Mouse (Mus musculus): ENCODE measurements around the gene Fam107b.

Fam107b gene

DNA sequence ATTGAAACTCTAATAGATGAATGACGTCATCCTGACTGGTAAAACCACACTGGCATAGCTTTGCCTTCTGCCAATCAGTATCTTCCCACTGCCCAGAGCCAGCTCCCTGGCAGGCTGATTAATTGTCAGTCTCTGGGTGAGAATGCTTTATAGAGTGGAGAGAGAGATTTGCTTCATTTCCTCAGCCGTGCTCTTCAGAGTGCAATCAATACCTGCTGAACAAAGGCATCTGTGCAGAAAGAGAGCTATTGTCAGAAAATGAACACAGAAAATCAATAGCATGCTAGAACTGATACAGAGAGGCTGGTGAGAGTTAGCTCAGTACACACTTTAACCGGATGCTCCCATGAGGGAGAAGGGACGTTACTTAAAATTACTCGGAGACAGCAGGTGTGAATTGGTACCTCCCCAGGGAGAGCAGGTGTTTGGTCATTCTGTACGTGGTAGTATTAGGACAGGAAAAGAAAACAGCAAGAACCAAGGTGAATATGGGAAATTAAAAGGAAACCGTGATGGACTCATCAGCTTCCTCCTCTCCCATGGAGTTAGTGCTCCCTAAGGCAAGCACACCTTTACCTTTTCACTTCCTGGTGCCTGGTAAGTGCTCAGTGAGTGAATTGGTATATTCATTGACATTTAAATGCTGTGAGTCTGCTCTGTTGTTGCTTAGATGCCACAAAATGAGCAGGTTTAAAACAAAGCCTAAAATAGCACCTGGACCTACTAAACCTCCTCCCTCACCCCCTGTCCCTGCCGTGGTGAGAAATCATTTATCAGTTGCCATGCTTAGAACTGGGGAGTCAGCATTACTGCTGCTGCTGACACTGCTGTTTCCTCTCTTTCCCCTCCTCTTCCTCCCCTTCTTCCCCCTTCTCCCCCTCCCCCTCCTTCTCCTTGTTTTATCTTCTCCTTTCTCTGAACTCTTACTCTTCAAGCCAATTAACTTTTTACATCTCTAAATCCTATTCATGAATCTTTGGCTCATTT is 38.9 kb downstream of the Fam107b start:
- DNase-seq = no peak

DNA sequence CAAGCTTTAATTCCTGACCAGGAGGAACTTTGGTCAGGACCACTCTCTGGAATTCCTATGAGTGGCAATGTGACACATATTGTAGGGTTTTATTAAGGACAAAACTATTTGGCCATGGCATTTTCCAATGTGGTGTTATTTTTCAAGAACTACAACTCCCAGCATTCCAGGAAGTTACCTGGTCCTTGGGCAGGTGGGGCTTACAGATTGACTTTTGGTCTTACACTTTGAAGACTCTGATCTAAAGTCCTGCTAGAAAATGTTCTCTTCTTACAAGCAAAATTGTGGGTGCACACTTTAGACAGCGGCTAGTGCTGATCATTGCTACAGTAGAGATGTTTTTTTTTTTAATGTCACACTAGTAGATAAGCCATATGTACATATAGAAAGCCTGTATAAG is 48.2 kb downstream of the Fam107b start:
- no peak for DNase-seq

DNA sequence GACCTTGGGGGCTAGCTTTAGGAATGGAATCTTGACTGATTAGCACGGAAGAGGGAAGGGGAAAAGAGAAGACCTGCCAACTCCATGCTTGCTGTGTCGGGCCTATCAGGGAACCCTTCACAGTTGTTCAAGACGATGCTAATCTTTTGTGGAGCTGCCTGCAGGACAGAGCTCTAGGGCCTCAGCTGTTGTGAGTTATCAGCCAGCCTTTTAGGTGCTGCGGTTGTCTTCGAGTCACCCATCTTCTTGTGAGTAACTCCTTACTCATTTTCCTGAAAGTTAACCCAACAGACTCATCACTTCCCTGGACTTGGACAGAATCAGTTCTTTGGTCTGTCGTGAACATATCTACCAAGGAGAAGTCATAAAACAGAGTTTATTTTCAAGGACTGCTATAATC is 51.3 kb downstream of the Fam107b start:
- DNase-seq = no peak

DNA sequence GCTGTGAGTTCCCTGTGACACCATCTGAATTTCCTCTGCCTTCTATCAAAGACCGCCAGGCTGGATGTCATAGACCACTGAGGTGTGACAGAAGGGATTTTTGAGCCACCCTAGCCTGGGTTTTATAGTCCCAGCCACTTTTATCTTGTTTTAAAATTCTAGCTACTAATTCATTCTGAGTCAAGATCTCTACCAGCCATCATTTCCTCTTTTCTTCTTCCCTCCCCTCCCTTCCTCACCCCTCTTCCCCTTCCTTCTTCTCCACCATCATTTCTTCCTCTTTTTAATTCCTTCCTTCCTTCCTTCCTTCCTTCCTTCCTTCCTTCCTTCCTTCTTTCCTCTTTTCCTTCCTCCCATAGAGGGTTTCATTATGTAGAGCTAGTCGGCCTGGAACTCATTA is 51.9 kb downstream of the Fam107b start:
- DNase-seq = no peak

DNA sequence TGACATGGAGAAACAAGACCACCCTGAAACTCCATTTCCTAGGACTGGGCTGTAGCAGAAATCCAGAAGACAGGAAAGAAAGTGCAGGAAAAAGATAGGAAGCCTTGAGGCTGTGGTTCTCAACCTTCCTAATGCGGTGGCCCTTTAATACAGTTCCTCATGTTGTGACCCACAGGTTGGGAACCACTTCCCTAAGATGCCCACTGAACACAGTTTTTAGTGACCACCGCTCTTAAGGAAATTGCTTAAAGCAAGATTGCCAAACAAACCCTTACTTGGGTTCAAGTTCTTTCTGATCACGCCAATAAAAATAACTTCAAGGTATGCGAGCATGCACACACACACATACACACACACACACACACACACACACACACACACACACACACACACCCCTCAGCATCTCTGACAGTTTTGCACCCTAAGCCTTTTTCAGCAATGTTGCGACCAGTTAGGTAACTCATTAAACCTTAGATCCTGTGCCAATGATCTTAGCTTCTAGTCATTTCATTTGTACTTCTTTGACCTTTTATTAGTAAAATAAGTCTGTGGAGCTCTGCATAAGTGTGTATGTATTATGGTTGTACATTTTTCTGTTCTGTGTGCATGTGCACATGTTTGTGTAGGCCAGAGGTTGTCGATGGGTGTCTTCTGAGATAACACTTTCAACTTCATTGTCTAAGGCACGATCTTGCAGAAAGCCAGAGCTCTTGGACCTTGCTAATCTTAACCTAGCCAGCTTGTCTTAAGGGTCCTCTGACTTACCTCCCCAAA is 53.1 kb downstream of the Fam107b start:
- DNase-seq = no peak

DNA sequence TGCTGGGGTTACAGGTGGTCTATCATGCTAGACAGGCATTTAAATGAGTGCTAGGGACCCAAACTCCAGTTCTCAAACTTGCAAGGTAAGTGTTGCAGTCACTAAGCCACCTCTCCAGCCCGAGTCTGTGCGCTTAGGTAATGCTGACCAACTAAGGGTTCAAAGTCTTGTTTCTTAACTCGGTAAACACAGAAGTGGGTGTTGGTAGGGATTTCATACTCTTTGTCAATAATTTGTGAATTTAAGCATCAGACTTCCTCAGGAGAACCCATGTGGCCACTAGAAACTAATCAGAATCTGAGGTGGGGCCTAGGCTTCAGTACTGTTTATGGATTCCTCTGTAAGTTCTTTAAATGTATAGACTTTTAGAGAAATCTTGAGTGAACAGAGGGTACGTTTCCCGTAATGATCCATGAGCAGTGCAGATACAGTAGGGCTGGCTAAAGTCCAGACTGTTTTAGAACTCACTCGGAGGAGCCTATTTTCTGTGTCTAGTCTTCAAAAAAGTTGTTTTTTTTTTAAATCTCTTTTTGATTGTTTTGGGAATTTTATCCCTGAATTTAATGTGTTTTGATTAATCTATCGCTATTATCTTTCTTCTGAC is 53.8 kb downstream of the Fam107b start:
- DNase-seq = no peak

DNA sequence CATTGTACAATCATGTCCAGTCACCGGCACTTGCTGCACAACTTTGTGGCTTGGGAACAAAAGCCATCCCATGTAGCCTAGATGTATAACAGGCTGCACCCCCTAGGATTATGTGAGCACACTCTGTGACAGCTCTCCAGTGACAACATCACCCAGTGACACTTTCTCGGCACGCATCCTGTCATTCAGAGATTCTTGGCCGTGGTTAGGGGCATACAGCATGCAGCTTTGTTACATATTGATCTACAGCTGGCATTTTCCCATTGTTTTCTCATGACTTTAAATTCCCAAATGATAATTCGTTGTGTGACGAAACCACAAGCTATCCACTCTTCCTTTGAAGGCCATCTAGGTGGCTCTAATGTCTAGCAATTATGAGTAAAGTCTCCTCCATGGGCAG is 58.8 kb downstream of the Fam107b start:
- DNase-seq = no peak

DNA sequence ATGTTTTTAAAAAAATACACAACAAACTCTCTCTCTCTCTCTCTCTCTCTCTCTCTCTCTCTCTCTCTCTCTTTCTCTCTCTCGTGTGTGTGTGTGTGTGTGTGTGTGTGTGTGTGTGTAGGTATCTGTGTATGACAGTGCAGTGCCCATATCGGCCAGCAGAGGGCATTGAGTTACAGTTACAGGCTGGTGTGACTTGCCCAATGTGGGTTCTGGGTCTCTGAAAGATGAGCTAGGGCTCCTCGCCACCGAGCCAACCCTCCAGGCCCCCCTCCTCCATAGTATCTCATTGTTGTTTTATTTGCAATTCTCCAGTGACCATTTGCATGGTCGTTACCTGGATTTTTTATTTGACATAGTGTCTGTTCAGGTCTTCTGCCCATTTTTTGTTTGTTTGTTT is 59.5 kb downstream of the Fam107b start:
- no peak for DNase-seq

DNA sequence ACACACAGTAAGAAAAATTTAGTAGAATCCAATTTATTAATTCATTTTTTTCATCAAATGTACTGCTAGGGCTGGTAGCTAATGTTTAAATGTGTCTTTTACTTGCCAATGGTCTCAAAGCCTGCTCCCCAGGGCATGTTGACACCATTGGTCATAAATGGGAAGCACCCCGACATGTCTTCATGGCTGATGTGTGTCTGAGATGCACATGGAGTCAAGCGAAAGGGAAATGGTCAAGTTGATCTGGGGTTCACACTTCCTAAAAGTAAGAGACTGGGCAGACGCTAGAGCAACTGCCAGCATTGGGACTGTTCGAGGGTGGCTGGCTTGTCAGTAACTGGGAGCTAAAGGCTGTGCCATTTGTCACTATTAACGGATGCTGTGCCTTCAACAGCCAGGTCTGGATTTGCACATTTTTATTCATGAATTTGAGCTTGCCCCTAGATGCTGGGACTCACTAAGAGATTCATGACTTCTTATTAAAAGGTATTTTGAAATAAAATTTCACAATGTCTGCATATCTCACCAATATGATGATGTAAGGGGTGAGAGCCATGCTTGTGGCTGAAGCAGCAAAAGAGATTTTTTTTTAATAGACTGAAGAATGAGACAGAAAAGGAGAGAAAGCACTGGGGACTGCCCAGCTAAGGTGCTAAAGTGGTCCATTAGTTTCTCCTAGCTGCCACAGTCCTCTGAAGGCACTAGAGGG is 60.6 kb downstream of the Fam107b start:
- no peak for DNase-seq

DNA sequence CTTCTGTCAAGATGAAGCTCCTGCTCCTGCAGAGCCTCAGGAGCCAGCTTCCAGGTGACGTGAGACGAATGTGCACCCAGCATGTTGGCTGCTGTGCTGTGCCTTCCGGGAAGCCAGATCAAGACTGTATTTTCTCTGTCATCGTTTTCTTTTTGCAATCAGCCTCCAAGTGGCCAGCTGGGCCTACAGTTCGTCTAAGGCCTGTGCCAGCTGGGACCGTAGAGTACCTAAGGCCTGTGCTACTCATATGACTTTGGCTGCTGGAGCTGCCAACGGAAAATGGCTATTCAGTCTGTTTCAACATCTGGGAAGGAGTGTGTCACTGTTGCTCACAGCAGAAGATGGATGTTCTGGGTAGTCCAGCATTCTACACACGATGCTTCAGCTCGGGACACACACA is 62.8 kb downstream of the Fam107b start:
- DNase-seq = no peak

DNA sequence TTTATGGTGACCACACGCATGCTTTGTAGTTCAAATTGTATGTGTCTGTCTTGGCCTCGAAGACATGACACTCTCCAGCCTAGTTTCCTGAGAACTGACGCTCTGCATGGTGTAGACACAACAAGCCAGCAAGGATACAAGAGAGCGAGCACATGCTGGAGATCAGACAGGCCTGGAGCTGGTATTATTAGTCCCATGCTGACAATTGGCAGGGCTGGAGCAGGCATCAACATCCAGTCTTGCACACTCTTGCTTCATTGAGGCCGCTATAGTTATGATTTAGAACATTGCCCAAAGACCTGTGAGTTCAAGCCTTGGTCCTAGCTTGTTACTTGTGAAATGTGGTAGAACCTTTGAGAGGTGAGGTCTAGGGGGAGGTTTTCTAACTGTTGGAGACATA is 66.5 kb downstream of the Fam107b start:
- no peak for DNase-seq

DNA sequence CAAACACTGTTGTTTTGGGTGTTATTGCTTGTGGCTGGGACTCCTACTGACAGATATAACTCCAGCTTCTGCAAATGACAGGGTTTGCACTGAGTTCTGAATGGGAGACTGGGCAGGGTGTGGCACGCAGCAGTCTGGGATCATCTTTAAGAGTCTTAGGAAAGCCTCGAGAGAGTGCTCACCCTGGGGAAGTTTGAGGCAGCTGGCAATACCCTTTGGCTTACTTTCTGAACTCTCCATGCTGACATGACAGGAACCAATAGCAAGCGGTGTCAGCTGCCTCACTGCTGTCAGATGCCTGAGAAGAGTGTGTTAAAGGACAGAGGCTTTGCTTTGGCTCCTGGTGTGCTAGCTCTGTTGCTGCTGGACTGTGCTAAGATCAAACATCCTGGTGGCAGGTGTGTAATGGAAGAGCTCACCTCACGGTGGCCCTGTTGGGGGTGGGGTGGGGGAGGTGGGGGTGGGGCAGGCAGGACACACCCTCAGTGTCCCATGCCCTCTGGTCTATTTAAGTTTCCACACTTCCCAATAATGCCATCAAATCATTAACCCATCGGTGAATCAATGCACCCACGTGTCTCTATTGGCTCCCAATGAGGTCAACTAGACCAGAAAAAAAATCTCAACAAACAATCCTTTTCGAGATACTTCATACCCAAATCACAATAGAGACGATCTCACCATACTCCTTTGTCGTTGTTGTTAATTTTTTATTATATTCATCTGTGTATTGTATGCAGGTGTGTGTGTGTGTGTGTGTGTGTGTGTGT is 70.9 kb downstream of the Fam107b start:
- no peak for DNase-seq

DNA sequence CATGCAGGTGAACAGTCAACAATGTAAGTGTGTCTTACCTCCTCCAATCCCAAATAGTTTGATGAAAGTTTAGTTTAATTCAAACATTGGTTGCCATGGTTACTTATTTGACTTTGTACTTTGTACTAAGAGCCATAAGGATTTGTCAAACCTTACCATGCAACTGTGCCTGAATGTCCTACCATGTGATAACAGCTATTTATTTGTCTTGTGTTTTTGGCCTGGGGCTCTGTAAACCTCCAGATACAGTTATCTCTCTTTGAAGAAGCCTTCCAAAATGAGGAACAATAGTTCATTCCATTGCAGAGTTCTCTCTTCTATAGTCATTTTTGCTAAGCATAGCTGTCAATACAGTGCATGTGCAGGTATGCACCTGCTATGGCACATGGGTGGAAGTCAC is 72.7 kb downstream of the Fam107b start:
- DNase-seq = no peak

DNA sequence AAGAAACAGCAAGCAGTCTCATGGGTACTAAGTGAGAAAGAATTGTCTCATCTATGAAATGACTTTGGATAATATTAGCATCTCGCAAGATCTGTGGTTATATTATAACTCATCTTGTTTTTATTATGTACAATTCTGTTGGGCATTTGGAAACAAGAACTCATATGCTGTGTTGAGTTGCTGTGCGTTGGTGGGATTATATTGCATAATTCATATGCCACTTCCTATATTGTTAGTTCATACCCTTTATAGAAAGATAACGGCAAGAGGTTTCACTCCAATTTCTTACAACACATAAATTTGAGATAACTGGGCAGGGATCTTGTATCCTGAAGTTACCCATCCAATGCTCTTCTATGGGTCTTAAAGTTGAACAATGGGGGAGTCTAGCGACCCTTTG is 75.5 kb downstream of the Fam107b start:
- DNase-seq = no peak

DNA sequence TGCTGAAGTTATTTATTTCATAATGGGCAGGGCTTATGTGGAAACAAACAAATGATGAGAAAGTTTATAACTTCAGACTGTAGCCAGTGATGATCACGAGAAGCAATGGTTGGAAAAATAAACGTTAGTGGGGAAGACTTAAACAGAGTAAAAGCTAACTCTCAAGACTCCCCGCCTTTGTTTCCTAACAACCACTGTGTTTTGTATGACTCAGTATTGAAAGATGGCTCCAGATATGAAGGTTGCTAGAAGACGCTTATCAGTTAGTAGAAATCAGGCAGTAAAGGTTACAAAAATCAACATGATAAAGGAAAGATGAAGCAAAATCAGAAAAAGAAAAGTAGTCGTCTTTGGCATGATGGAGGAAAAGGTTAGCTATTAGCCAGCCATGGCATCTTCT is 78.9 kb downstream of the Fam107b start:
- no peak for DNase-seq

DNA sequence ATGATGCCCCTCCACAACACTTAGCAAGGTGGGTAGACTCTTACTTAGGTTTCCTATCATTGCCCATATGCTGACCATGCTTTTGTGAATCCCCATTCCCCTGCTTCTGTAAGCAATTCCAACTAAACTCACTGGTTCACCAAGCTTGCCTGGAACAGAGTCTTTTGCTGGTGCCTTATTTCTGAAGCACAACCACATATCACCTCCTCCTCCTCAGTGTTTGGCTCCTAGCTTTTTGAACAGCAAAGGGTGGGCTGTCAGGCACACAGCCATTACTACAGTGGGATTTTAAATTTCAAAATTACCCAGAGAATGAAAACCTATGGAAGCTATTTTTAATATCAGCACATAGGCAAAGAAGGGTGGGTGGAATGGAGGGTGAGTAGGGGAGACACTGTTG is 84.3 kb downstream of the Fam107b start:
- no peak for DNase-seq

DNA sequence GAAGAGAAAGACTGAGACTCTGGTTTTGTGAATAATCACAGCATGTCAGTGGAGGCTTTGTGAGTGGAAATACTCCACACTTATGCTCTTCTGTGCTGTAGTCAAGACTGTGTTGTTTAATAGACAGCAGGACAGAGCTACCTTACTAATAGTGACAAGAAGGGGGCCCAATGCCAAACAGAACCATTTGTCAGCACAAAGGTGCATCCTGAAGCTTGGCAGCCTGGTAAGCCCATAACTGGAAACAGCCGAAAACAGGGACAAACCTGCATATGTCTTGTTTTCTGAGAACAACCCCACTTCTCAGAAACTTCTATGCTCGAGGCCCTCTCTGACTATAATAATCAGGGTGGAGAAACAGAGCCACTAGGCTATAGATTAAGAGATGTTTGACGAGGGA is 85.8 kb downstream of the Fam107b start:
- peak; percentile 34 for DNase-seq

DNA sequence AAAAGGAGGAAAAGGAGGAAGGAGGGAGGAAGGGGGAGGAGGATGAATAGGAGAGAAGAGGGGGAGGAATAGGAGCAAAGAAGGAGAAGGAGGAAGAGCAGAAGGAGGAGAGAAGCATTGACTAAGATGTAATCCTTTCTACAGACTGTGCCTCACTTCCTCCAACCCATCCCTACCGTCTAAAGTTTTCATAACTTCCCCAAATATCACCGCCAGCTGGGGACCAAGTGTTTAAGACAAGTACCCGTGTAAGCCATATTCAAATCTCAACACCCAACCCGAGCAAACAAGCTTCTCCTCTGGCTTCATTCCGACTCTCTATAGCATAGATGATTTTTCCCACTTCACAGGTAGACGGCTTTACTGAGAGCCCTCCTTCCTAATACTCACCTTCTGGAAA is 86.5 kb downstream of the Fam107b start:
- DNase-seq = no peak

DNA sequence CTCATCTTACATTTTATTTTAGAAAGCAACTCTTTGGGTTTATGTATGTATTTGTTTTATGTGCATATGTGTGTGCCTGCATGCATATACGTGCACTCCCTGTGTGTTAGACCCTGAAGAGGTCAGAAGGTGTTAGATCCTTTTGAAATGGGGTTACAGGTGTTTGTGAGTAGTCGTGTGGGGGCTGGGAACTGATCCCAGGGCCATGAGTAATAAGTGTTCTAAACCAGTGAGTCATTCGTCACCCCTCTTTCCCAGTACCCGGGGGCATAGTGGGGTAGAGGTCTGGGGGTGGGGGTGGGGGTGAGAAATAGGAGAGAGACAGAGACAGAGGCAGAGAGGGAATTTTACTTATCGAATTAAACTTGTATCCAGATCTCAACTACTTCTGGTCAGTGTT is 87.1 kb downstream of the Fam107b start:
- no peak for DNase-seq

DNA sequence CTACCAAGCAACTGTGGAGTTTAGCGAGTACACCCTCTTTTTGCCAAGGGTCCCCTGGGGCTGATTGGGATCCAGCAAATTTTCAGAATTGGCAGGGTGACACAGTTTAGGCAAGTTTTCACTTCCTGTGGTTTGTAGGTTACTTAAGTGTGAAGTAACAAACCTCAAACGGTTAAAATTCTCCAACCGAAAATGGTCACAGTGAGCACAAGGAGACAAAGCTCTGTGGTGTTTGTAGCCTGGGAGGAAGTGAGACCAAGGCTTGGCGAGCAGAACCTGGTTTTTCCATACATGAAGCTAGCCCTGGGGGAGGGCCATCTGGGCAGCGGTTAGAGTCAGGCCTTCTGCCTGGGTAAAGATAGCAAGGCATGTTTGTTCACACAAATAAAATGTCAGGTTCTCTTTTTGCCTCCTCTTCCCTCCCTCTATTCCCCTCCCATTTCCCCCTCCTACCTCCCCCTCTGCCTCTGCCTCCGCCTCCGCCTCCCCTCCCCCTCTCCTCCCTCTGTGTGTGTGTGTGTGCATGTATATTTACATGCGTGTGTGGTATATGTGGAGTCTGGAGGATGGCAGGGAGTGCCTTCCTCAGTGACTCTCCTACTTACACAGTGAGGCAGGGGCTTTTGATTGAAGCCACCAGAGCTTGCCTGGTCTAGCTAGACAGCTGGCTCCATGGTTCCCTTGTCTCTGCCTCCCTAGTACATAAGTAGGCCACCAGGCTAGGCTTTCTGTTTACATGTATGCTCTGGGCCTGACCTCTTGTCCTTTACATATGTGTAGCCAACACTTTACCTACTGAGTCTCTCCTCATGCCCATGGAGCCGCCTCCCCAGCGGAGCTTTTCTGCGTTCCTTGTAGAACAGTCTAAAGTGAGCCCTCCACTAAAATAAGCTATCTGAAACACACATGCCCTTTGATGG is 87.8 kb downstream of the Fam107b start:
- DNase-seq = no peak

DNA sequence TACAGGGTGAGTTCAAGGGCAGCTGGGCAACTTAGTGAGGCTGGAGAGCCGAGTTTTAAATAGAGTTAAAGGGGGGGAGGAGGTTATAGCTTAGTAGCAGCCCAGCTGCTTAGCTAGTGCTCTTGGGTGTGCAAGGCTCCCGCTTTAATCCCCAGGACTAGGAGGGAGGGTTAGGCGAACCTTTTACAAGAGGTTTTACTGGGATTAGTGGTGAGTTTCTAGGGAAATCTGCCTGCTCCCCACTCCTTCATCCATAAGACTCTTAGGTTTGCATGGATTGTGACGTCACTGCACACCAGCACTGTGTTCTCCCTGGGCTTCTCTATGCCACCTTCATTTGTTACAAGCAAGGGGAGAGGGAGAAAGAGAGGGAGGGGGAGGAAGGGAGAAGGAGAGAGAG is 88.6 kb downstream of the Fam107b start:
- no peak for DNase-seq

Data from cerebellum, adult 11-12 months (tissue).